Mouse (Mus musculus): ENCODE results near the gene Foxn3. TPM values are rescaled to one million over a fixed set of nuclear protein-coding genes. Genes with fewer than 3 reads are reported as not detected.

The Foxn3 gene
- polyA plus RNA-seq, 1 experiment from 2014 or later: 94.3 TPM

DNA sequence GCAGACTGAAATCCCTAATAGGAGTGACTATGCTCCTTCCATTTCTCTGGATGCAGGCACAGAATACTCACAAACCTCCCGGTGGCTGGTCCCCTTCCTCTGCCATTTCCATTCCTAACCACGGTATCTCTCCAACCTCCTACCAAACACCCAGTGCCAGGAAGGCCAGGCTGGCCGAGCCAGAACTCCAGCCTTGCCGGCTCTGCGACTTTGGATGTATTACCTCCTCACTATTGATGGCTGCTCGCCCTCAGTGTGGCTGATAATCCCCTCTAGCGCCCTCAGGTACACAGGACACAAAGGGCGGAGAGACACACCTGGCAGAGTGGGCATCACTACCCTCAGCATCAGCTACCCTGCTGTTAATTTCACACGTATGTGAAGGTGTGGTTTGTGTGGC is 318.7 kb downstream of the Foxn3 start:
- H3K4me1 ChIP-seq (ENCODE audit: insufficient read depth, low read depth, low read length): no peaks in the 10 kb centered on the region
- WGBS: 92% methylated on average over 9 of the region's 9 CpGs
- H3K9ac ChIP-seq (replicated peaks; ENCODE audit: low read depth): no peak overlapping the region
- no peaks in the 10 kb centered on the region for H3K9me3 ChIP-seq (ENCODE audit: low read length)
- no peak overlapping the region for H3K4me2 ChIP-seq (replicated peaks; ENCODE audit: low read depth, low read length)
- TF ChIP-seq EP300 (IDR thresholded peaks at IDR 0.05) (no peak), CTCF (IDR thresholded peaks at IDR 0.05) (no peak)
- H3K4me3 ChIP-seq (ENCODE audit: low read depth, low read length): no peak overlapping the region
- no peak overlapping the region for H3K27ac ChIP-seq (ENCODE audit: low read length)
- DNase-seq (ENCODE audit: low spot score) (no peak), ATAC-seq (no peak)
- no peaks in the 10 kb centered on the region for H3K27me3 ChIP-seq (replicated peaks; ENCODE audit: insufficient read depth, low read length)
- no peaks in the 10 kb centered on the region for H3K36me3 ChIP-seq (ENCODE audit: insufficient read depth, low read length)

DNA sequence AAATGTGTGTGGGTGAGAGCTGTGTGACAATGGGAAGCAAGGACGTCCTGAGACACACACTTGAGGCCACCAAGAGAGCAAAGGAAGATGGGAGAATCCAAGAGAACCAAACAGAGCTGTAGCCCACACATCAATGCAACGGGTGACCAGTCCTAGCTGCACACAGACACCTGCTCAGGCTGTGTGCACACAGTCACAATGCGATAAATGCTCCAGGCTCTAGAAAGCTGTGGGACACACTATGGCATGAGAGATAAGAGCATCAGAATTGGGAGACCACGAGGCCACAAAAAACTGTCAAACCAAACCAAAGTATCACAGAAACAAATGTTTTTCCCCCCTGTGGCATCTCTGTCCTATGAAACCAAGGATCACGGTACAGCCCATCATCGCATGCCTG is 319.1 kb downstream of the Foxn3 start:
- no peaks in the 10 kb centered on the region for H3K27me3 ChIP-seq (replicated peaks; ENCODE audit: insufficient read depth, low read length)
- no peak overlapping the region for H3K9ac ChIP-seq (replicated peaks; ENCODE audit: low read depth)
- no peak for TF ChIP-seq CTCF (IDR thresholded peaks at IDR 0.05)
- no peak for TF ChIP-seq EP300 (IDR thresholded peaks at IDR 0.05)
- no peak overlapping the region for H3K4me2 ChIP-seq (replicated peaks; ENCODE audit: low read depth, low read length)
- H3K27ac ChIP-seq (ENCODE audit: low read length): no peak overlapping the region
- H3K4me3 ChIP-seq (ENCODE audit: low read depth, low read length): no peak overlapping the region
- no peaks in the 10 kb centered on the region for H3K4me1 ChIP-seq (ENCODE audit: insufficient read depth, low read depth, low read length)
- DNase-seq (ENCODE audit: low spot score): no peak
- ATAC-seq: no peak
- H3K36me3 ChIP-seq (ENCODE audit: insufficient read depth, low read length): no peaks in the 10 kb centered on the region
- H3K9me3 ChIP-seq (ENCODE audit: low read length): no peaks in the 10 kb centered on the region
- WGBS: 91% methylated on average over 6 of the region's 6 CpGs

DNA sequence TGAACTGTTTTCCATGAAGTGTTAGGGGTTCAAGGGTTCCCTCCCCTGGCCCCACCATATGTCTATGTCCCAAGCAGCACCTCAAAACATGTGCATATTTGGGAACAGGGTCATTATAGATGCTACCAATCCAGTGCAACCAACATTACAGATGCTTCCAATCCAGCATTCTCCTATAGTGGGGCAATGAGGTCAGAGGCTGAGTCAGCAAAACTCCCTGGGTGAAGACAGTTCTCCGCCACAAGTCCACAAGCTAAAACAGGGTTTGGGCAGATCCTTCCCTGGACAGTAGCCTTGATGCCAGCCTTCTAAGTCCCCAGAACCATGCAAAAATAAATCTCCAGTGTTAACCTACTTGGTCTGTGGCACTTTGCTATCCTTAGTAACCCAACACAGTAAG is 320.1 kb downstream of the Foxn3 start:
- no peaks in the 10 kb centered on the region for H3K4me1 ChIP-seq (ENCODE audit: insufficient read depth, low read depth, low read length)
- 96% methylated on average over 1 of the region's 1 CpGs for WGBS

GRCm38 (mm10) chr12:99240185-99240726 is 323.1 kb downstream of the Foxn3 start:
- no peaks in the 10 kb centered on the region for H3K36me3 ChIP-seq (ENCODE audit: insufficient read depth, low read length)
- H3K9me3 ChIP-seq (ENCODE audit: low read length): no peaks in the 10 kb centered on the region
- no peak overlapping the region for H3K9ac ChIP-seq (replicated peaks; ENCODE audit: low read depth)
- peak overlapping the region; percentile 20; the same call in 1 of the 2 replicates for H3K27ac ChIP-seq (ENCODE audit: low read length)
- no peak overlapping the region for H3K4me2 ChIP-seq (replicated peaks; ENCODE audit: low read depth, low read length)
- WGBS: 26% methylated on average over 5 of the region's 5 CpGs
- H3K27me3 ChIP-seq (replicated peaks; ENCODE audit: insufficient read depth, low read length): no peaks in the 10 kb centered on the region
- H3K4me3 ChIP-seq (ENCODE audit: low read depth, low read length): no peak overlapping the region
- TF ChIP-seq CTCF (IDR thresholded peaks at IDR 0.05): no peak
- peak; percentile 48; the same call in 1 of the 2 replicates for TF ChIP-seq EP300 (IDR thresholded peaks at IDR 0.05)
- no peaks in the 10 kb centered on the region for H3K4me1 ChIP-seq (ENCODE audit: insufficient read depth, low read depth, low read length)
- peak; percentile 83 for DNase-seq (ENCODE audit: low spot score)
- peak; percentile 96 for ATAC-seq

More for the DNA sequence above, 320.1 kb downstream of the Foxn3 start:
- H3K9ac ChIP-seq (replicated peaks; ENCODE audit: low read depth): no peak overlapping the region
- no peak overlapping the region for H3K27ac ChIP-seq (ENCODE audit: low read length)
- no peak overlapping the region for H3K4me3 ChIP-seq (ENCODE audit: low read depth, low read length)
- no peak overlapping the region for H3K4me2 ChIP-seq (replicated peaks; ENCODE audit: low read depth, low read length)
- no peaks in the 10 kb centered on the region for H3K9me3 ChIP-seq (ENCODE audit: low read length)
- no peaks in the 10 kb centered on the region for H3K27me3 ChIP-seq (replicated peaks; ENCODE audit: insufficient read depth, low read length)
- no peak for TF ChIP-seq EP300 (IDR thresholded peaks at IDR 0.05)
- no peak for TF ChIP-seq CTCF (IDR thresholded peaks at IDR 0.05)
- ATAC-seq (no peak), DNase-seq (ENCODE audit: low spot score) (no peak)
- no peaks in the 10 kb centered on the region for H3K36me3 ChIP-seq (ENCODE audit: insufficient read depth, low read length)

DNA sequence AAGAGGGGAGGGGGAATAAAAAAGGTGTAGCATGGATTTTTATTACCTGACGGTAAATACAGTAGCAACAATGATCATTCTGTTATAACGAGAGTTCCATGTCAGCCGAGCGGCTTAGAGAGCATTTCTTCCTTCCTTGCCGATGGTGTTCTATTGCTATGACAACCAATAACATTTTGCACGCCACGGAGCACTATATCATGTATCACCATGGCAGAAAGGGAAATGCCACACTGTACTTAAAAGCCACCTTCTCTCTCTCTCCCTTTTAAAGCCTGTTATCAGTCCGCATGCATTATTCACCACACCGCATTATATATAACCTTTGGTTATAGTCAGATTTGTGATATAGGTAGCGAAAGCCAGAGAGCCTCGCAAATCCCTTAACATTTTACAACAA is 323.6 kb downstream of the Foxn3 start:
- TF ChIP-seq CTCF (IDR thresholded peaks at IDR 0.05) (no peak), EP300 (IDR thresholded peaks at IDR 0.05) (no peak)
- Histone ChIP-seq H3K36me3 (ENCODE audit: insufficient read depth, low read length) (no peaks in the 10 kb centered on the region), H3K9me3 (ENCODE audit: low read length) (no peaks in the 10 kb centered on the region), H3K27me3 (replicated peaks; ENCODE audit: insufficient read depth, low read length) (no peaks in the 10 kb centered on the region), H3K4me1 (ENCODE audit: insufficient read depth, low read depth, low read length) (no peaks in the 10 kb centered on the region), H3K9ac (replicated peaks; ENCODE audit: low read depth) (no peak overlapping the region), H3K4me2 (replicated peaks; ENCODE audit: low read depth, low read length) (no peak overlapping the region), H3K4me3 (ENCODE audit: low read depth, low read length) (no peak overlapping the region), H3K27ac (ENCODE audit: low read length) (peak overlapping the region; percentile 20; the same call in 1 of the 2 replicates)
- 41% methylated on average over 11 of the region's 11 CpGs for WGBS
- peak; percentile 54 for ATAC-seq
- peak; percentile 40 for DNase-seq (ENCODE audit: low spot score)

GRCm38 (mm10) chr12:99237497-99237896 is 325.9 kb downstream of the Foxn3 start:
- Histone ChIP-seq H3K9me3 (ENCODE audit: low read length) (no peaks in the 10 kb centered on the region), H3K9ac (replicated peaks; ENCODE audit: low read depth) (no peak overlapping the region), H3K4me1 (ENCODE audit: insufficient read depth, low read depth, low read length) (no peaks in the 10 kb centered on the region; the same call in 1 of the 2 replicates), H3K4me3 (ENCODE audit: low read depth, low read length) (no peak overlapping the region), H3K4me2 (replicated peaks; ENCODE audit: low read depth, low read length) (no peak overlapping the region), H3K27ac (ENCODE audit: low read length) (no peak overlapping the region), H3K27me3 (replicated peaks; ENCODE audit: insufficient read depth, low read length) (no peaks in the 10 kb centered on the region), H3K36me3 (ENCODE audit: insufficient read depth, low read length) (no peaks in the 10 kb centered on the region)
- WGBS: 88% methylated on average over 9 of the region's 9 CpGs
- no peak for ATAC-seq
- DNase-seq (ENCODE audit: low spot score): no peak
- TF ChIP-seq CTCF (IDR thresholded peaks at IDR 0.05): no peak
- no peak for TF ChIP-seq EP300 (IDR thresholded peaks at IDR 0.05)
